Mouse (Mus musculus) retina, embryonic 14.5 days (tissue): Measurements from ENCODE around the gene Msi2.

ENCODE experiments used
- DNase-seq: peaks from one replicate; pipeline ENCODE4 v3.0.0-alpha.2; 2015; ENCODE audit warnings: low spot score

The Msi2 gene

DNA sequence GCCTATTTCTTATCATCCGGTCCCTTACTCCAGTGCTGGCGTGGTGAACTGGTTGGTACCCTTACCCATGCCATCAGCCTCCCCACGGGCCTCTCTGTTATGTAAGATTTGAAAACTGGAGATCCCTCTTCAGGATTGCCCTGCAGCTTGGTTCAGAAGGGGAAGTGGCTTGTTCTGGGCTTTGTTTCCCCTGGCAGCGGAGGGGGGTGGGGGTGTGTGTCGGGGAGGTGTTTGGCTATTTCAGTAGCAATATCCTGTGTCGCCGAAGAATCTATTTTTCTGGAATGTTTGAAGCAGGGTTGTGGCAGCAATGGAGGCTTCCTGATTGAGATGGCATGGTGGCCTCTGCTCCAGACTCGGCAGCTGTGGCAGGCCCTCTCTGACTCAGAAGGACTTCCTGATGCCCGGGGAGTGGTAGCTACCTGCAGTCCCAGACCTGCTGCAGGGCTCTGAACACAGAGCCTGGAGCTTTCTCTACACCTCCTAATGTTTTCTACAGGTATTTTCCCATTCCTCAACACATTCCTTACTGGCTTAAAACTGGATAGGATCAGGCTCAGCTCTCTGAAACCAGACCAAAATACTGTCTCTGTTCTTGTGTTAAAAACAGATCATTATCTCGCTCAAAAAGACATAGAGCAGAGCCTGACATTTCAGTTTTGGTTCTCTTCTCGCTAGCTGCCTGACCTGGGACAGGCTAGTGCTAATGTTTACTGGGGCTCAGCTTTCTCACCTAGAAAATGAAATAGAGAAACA lies 104.4 kb downstream of the Msi2 start:
- no peak for DNase-seq

DNA sequence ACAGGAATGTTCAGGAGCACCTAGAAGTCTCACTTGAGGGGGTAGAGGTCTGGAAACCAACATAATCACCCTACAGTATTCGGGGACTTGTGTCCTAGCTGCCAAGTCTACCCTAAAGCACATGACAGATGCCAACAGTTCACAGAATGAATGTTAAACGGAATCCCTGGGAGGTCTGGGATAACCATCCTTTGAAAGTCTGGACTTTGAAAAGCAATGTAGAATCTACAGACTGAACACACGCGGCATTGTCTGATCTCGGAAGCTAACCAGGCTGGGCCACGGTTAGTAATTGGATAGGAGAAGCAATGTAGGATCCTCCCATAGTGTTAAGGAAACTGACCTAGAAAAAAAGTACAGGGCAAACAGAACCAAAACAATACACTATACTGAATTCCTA lies 105.3 kb downstream of the Msi2 start:
- DNase-seq = no peak

DNA sequence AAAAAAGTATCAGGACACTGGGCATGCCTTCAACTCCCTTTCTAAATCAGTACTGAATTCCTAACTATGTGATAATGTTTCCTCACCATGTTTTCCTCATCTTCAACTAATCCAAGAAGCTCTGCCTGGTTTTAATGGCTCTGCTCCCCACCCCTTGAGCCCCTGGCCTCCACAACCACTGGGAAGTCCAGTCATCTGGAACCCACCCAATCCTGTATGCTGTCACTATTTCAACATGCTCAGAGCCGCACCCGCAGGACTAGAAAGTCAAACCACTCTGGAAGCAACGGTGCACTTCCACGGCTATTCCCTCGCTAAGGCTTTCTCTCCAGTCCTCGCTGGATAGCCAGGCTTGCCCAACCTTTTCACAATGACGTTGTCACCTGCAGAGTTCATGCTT lies 106.2 kb downstream of the Msi2 start:
- DNase-seq = no peak

DNA sequence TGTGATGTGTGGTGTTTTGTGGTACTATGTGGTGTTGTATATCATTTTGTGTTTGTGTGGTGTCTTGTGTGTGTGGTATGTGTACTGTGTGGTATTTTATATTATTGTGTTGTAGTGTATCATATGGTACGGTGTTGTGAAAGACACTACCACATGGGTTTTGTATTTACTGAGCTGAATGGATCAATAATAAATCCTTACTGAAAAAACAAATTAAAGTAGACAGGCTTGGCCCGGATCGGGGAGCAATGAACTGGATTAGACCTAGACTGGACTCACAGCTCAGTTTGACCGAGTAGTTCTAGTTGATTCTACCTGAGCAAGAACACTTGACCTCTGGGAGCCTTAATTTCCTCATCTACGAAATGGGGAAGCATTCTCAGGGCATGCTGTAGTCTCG lies 107.5 kb downstream of the Msi2 start:
- no peak for DNase-seq

DNA sequence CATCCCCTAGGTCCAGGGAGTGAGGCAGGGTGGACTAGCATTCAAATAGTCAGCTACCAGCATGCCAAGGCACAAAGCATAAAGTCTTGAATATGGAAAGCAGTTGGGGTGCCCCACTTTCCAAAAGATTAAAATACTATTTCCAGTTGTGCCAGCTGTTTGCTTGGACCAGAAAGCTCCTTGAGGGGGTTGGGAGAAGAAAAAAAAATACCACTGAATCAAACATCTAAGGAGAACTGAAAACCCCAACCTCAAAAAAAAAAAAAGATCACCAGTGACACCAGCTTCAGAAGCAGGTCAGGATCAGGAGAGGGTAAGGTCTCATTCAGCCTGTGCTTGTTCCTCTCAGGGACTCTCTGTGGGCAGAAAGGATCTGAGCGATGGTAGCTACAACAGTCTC lies 108.2 kb downstream of the Msi2 start:
- no peak for DNase-seq

DNA sequence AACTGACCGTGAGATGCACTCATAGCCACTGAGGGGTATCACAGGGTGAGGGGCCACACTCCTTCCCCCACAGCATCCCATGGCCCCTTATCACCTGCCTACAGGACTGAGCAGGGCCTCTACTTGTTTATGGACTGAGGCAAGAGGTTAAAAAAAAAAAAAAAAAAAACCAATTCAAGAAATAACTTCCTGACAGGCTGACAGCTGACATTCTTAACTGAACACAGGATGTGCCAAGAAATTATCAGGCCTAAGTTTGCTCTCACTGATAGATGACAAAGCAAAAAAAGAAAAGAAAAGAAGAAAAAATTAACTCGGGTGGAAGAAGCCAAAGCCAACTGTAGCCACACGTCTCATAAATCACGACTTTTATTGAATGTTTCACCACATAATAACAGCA lies 109.7 kb downstream of the Msi2 start:
- DNase-seq = no peak

DNA sequence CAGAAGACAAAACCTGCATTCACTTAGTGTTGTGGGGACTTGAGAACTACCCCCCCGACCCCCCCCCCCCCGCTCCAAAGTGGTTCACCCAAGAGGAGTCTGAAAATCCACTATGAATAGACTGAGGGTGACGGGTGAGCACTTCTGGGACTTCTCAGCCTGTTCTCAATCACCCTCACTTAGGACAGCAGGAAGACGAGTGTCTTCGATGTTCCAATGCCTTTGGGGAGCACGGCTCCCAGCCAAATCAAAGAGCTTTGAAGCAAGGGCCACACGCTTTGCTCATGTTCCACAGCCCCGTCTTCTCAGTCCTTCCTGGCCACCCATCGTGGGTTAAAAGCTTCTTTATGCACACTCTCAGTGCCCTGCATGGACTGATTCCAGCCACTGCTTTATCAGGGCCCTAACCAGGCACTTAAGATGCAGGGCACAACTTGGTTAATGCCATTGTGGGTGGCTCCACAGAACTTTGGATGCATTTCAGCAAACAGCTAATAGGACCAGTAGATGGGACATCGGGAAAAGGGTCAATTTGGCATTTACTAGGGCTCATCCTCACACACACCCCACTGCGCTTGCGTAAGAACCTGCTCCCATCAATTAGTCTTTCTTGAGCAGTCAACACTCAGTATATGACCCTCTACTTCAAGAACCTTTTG lies 110.5 kb downstream of the Msi2 start:
- DNase-seq = no peak

DNA sequence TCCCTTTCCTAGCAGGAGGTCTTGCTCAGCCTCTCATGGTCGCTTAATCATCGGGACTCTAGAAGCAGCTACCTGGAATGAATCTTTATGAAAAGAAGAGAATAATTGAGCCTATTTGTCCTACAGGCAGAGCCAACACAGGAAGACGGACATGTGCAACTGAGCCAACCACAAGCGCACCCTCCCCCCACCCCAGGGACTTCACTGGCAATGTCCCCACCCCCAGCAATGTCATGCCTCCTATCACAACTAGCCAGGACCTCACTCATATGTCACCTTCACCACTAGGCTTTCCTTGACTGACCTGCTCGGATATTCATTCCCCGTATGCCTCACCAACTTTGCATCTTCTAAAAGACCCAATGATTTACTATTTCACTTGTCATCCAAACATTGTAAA lies 112.5 kb downstream of the Msi2 start:
- DNase-seq = no peak

DNA sequence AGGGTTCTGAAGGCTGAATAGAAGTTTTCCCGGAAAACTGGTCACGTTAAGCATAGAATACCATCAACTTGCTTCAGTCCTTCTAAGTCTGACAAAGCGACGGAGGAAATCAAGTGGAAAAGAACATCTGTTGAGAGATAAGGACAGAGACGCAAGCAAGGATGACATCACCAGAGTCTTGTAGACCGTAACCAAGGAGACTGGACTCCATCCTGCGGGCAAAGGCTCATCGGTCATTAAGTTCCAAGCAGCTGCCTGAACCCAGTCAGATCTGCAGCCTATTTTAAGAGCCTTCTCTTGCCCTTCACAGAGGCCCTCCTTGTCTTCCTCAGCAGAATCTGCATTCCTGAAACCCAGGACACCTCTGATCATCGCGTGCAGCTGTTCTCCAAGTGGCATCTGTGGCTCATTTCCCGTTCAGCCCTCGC lies 113.2 kb downstream of the Msi2 start:
- DNase-seq = peak; percentile 78

DNA sequence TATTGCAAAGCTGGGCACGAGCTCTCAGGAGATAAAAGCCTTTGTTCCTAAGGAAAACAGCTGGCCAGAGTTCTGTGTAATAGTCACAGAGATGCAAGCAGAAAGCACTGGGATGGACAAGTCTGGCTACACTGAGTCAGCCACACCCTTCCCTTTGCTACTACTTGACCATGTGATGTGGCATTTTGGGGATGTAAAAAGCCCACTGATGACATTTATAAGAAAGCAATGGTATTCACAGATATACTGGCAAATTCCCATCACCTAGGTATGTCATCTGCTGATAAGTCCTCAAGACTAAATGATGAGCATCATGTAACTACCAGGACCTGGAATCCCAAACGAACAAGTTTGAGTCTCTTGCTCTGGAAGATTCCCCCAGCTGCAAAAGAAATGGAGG lies 113.7 kb downstream of the Msi2 start:
- DNase-seq = no peak

DNA sequence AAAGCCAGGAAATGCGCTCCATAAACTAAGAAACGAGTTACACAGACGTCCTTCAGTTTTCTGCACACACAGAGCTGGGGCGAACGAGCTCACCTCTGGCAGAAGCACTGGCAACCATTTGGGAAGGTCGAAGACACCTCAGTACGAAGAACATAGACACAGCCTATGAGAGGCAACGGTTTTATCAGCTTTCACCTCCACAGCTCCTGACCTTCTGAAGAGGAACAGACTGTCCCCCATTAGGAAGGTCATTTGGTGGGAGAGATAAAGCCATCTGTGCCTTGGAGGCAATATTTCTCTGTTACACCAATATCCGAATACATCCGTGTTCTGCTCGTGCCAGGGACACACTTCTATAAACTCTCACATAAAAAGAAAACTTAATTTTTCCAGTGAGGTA lies 114.9 kb downstream of the Msi2 start:
- no peak for DNase-seq

DNA sequence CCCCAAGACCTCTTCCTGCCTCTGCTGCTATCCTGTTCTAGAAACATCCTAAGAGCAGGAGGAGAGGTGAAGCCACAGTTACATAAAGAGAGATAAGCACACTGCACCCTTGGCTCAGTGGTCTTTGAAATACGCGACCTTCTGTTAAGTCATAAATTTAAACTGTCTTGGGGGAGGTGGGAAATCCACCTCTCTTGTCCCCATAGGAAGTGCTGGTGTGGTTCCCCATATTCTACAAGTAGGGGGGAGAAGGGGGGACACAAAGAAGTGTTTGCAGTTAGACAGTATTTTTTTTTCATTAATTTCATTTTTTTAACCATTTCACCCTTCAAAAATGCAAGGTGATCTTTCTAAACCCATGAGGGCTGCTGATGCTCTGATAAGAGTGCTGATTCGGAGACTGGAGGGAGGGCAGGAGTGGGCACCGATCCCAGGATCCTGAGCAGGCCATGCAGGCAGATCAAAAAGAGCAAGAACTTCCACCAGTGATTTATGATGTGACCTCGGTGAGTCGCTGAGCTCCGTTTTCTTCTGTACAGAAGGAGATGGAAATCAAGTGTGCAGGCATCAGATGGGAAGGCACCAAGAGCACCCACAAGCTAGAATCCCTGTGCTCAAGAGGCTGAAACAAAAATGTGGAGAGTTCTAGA lies 115.7 kb downstream of the Msi2 start:
- DNase-seq = no peak

DNA sequence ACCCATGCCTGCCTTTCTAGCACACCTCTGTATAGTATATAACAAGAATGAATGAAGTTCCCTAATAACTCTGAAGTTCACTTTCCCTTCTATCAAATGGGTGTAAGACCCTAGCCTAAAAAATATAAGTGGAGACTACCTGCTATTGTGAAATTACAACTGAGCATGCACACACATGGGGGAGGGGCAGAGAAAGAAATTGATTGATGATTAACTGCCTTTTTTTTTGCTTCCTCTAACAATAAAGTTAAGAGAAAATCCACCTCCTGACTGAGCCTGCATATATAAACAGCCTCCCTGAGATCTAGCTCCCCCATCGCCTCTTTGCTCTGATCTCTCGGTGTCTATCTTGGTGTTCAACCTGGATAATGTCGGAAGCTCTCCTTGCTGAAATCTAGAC lies 118.1 kb downstream of the Msi2 start:
- no peak for DNase-seq

DNA sequence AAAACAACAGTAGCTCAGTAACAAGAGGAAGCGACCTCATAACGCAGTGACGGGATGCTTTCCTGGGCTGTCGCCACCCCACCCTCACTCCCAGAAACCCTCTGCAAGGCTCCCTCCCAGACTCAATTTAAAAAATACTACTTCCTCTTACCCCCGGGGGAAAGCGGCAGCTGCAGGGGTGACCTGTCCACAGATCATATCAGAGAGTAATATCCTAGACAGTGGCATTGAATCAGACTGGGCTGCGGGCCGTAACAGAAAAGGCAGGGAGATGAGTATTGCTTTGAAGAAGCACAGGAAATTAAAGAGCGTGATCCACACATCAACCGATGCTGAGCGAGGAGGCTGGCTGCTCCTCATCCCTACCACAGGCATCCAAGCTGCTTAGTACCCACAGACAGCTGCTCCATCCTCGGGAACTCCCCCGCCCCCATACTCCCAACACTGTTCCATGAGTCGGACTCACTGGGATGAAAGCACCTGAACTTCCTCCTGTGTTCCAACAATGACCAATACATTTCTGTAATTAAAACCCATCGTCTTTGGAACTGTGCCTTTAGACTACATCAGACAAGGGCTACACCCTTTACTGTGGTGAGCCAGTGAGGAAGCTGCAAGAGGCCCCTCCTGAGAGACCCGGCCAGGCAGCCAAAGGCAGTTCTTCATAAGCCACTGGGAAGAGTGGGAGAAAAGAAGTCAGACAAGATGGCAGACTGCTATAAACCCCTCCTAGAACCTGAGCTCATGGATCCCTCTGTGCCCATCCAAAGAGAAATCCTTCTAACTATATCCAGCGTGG lies 118.8 kb downstream of the Msi2 start:
- no peak for DNase-seq

DNA sequence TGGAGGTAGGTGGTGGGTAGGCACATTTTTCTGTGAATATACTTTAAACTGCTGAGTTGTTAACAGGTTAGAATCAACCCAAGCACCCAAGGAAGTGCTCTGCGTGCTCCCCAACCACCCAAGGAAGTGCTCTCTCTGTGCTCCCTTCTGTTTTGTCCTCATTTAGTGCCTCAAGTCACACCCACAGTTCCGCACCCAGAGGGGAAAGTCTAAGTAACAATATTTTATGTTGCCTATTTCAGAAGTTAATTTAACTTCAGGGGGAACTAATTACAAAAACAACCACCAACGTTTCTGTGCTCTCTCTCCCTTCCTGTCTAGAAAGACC lies 119.5 kb downstream of the Msi2 start:
- DNase-seq = no peak

DNA sequence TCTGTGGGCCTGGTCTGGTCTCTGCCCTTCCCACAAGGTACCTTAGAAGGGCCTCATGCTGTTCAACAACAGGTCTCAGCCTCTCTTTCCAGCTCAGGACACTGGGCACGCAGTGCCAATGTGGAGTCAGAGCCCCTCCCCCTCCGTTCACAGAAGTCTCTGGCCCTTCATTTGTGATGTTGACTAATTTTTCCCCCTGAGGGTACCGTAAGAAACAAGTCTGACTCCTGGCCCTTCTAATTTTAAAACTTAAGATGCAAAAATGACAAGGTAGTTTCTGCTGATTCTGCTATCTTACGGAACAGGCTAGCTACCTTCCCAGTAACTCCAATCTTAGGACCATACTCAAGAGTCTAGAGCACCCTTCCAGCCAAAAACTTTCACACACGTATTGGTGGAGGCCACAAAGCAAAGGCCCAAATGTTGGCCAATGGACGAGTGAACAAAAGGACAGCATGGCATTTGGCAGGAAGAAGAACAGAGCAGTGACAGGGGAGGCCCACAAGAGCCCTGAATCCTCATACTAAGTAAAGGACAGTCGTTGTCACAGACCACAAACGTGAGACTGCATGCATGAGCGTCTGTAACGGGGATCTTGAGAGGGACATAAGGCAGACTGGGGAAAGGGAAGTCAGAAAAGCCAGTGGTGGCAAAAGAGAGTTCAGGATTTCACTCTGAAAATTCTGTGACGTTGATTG lies 120.0 kb downstream of the Msi2 start:
- DNase-seq = no peak

DNA sequence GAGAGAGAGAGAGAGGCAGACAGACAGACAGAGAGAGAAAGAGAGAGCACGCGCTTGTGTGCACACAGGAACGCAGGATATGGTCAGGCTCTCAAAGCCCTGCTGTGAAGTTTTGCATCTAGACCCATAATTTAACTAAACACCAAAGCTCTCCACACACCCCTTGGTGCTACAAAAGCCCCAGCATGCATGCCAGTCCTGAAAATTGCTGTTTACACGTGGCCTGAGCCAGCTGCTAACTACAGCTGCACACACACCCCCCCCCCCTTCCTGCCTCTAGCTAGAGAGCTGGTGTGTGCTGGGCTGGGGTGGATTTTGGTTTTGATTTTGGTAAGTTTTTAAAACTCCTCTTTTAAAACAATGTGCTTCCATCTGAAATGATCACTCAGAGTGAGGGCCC lies 122.7 kb downstream of the Msi2 start:
- no peak for DNase-seq

DNA sequence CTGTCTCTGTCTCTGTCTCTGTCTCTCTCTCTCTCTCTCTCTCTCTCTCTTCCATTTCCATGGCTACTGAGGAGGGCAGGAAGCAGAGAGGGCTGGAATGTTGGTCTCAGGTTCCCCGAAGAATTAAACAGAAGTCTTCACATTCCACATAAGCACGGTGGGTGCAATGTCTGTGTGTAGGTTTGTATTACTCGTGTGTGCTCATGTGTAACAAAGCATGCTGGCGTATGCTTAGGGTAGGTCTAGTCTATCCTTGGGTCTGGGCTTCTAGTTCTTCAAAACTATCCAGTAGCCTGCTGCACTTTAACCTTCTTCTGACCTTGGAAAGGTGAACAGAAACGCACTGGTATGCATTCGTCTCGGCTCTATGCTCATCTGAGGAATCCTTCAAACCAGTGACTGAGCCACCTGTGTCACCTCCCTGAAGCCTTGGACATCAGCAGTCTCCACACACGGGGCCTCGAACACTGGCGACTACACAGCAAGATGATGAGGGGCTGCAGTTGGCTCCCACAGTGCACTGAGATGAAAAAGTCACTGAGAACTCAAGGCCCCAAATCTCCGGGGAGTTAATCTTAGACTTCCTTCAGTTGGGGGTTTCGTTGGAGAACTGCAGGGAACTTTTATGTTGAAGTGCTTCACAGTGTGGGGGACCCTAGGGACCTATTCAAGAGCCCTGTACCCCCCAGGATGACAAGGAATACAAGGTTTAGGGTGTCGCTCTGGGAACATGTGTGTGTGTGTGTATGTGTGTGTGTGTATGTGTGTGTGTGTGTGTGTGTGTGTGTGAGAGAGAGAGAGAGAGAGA lies 123.3 kb downstream of the Msi2 start:
- DNase-seq = no peak

DNA sequence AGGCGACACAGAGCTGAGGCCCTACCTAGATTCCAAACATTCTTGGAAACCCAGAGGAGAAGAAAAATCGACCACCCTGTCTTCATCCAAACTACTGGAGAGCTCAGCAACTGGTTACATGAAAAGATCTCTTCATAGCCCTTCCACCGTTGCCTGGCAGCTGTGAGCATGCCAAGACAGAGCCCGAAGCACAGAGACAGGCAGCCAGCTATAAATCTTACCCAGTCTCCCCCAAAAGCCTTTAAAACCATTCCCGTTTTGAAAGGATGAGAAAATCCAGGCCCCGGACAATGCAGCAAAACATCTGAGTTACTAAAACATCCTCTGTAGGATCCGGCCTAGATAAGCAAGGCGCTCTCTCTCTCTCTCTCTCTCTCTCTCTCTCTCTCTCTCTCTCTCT lies 124.3 kb downstream of the Msi2 start:
- DNase-seq = no peak

DNA sequence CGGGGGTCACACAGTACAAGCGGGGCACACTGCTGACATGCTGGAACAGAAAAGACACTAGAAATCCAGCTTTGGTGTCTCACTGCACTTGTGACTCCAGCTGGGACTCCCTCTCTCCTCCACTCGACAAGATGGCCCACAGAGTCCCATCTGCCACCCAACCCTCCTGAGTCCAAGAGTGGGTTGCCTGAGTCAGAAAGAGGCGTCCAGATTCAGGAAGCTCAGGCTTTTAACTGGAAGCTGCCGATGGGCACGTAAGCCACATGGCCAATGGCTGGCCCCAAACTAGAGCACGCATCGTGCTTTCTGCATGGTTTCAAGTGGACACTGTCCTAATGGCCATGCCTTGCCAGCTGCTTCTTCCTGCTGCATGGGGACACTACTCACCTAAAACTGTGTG lies 126.2 kb downstream of the Msi2 start:
- no peak for DNase-seq

DNA sequence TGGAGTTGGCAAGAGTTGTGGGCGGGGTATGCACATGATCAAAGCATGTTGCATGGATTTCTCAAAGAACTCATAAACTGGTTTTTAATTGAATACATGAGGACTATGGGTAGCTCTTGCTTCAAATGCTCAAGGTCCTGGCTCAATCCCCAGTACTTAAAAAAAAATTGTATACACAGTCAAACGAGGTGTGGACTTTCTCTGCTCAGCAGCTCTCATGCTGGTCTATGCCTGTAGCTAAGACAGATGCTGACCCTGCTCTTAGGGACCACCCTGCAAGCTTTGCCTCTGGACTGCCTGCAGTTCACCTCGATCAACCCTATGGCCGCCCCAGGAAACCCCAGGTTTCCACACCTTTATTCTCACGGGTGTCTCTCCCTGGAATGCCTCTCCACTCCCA lies 127.7 kb downstream of the Msi2 start:
- DNase-seq = no peak
